Mouse (Mus musculus): ENCODE results near the gene Arhgap31.
"Not testable (repeated sequence)": the region's sequence is repeated elsewhere in the genome, so short reads cannot be mapped to it uniquely, and the experiment has no call there.

The Arhgap31 gene

GRCm38 (mm10) chr16:38724974-38725373, 11.9 kb upstream of the Arhgap31 start:
- no peak for DNase-seq (ENCODE audit: low read depth)

GRCm38 (mm10) chr16:38724256-38724655, 11.2 kb upstream of the Arhgap31 start:
- no peak for DNase-seq (ENCODE audit: low read depth)

DNA sequence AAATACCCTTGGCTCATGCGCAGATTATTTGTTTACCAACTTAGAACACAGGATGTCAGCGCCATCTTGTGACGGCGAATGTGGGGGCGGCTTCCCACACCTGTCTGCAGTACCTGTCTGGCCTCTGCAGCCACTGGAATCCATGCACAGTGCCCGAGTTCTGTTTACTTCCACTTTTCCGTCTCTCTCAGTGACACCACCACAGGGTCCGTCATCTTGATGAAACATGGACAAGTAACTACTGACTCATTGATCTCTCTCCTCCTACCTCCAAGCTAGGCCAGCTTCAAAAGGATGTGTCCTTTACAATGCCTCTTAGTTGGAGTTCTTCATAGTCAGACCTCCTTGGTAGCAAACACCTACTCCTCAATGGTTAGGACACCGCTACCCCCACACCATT, 8.3 kb upstream of the Arhgap31 start:
- DNase-seq (ENCODE audit: low read depth), result peak; percentile 31

DNA sequence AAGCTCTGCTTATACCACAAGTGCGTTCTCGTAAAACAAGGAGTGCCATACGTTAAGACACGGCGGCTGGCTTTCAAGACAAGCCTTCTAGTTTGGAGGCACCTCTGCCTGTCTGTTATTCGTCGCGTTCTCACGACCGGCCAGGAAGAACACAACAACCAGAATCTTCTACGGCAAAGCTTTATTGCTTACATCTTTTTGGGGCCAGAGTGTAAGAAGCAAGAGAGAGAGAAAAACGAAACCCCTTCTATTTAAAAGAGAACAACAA, 1.1 kb upstream of the Arhgap31 start:
- DNase-seq (ENCODE audit: low read depth), result not testable (repeated sequence)

GRCm38 (mm10) chr16:38713404-38714258, 557 bp upstream of the Arhgap31 start:
- peak; percentile 76 for DNase-seq (ENCODE audit: low read depth)

- DNase-seq (ENCODE audit: low read depth), result peak; percentile 71
Observed at GRCm38 (mm10) chr16:38712105-38712504, 969 bp downstream of the Arhgap31 start.

GRCm38 (mm10) chr16:38711245-38711644, 1.8 kb downstream of the Arhgap31 start:
- DNase-seq (ENCODE audit: low read depth), result no peak

DNA sequence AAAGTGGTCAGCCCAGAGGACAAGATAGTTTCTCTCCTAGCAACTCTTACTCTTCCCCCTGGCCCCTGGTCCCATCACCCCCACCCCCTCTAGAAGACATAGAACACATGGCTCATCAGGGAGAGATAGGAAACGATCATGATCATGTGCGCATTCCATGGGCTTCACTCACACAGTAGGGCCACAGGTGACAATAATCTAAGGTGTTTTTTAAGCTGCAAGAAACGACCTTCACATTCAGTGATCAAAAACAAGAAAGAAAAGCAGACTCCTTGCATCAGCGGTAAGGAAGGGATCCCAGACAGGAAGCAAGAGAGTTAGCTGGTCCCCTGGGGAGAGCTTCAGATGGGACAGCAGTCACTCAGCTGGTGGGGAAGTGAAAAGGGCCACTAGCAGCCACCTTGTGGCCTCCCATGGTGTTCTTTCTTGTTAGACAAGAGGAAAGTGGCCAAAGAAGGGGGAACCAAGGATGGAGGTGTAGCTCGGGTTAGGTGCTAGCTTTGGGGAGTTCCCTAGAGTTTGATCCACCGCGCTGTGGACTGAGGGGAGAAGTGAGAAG, 4.0 kb downstream of the Arhgap31 start:
- no peak for DNase-seq (ENCODE audit: low read depth)

DNA sequence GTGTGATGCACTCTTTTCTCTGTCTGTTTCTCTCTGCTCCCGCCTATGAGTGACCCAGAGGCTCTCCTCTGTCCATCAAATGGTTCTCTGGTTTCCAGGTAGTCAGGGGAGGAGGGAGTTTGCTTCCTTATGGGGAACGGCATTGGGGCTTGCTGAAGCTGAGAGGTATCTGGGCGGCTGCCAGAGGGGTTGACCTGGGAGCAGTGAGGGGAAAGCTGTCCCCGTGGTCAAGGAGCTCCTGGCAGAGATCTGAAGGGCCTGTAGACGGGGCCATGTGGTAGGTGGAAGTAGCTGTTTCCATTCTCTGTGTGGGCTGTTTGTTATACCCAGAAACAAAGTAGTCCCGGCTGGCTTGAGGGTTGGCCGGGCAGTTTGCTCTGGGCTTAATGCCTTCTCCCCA, 6.3 kb downstream of the Arhgap31 start:
- no peak for DNase-seq (ENCODE audit: low read depth)

DNA sequence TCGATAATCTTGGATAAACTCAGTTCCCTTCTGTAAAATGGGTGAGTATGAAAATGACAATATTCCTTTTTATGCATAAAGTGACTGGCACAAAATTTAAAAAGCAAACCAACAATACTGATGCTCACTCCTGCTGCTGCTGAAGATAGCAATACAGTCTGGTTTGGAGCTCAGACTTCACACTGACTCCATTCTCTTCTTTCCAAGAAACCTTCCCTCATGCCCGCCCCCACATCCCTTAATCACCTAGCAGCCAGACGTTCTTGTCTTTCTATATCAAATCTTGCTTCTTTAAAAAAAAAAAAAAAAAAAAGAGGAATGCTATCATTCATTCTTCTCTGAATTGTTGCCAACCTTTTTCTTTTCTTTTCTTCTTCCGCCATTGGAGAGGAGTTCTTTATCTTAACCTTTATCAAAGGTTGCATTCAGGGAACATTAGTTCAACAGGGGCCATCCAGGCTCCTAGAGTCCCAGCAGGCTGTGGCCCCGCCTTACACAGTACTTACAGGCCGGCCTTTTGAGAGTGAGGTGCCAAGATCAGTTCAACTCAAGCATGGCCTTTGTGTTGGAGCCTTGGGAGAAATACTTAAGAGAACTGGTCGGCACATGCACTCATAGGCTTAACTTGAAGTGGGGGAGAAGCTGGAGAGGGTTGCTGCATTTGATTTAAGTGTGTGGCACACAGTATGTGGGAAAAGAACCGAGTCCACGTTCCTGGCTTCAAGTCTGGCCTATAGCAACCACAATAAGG, 7.4 kb downstream of the Arhgap31 start:
- DNase-seq (ENCODE audit: low read depth), result no peak

DNA sequence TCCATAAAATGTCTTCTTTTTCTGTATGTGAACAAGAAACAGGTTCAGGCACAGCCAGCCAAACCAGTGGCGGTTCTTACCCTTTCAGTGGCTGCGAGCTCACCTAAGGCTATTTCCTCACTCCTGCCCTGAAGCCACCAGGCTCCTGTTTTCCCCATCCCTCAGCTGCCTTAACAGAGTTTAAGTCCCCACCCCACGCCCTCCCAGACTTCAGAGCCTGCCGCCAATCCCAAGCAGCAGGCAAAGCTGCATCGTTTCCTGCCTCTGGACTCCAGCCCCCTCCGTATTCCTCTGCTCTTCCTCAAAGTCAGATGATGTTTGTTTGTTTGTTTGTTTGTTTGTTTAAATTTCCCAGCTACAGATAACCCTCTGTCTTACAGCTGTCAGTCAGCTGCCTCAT, 9.6 kb downstream of the Arhgap31 start:
- no peak for DNase-seq (ENCODE audit: low read depth)

GRCm38 (mm10) chr16:38702316-38702715, 10.8 kb downstream of the Arhgap31 start:
- no peak for DNase-seq (ENCODE audit: low read depth)

DNA sequence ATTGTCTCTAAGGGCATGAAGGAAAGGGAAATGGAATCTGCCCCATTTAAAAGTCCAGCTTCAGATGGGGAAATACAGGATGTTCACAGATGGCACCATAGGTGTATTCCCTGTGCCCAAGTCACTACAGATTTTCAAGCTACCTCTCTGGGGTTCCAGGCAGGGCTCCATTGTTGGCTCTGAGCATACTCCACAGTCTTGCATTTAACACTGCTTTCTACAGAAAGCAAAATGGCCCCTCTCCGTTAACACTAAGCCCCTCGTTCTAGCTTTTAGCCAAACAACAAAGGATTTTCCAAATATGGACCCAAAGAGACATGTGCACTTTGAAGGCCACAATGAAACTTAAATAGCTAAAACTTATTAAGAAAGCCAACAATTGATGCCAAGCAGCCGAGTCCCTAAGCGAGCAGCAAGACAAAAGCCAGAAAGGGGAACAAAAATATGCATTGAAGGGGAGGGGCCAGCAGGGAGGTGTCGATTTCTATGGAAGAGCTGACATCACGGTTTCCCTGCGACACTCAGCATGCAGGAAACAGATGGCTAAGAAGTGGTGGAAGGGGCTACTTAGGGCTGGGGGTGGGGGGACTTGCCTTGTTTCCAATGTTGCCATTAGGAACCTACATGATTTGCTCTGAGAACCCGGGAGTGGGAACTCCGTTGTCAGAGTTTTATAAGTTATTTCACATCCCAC, 11.4 kb downstream of the Arhgap31 start:
- no peak for DNase-seq (ENCODE audit: low read depth)

- DNase-seq (ENCODE audit: low read depth), result no peak
Observed at GRCm38 (mm10) chr16:38700392-38701162, 12.5 kb downstream of the Arhgap31 start.

DNA sequence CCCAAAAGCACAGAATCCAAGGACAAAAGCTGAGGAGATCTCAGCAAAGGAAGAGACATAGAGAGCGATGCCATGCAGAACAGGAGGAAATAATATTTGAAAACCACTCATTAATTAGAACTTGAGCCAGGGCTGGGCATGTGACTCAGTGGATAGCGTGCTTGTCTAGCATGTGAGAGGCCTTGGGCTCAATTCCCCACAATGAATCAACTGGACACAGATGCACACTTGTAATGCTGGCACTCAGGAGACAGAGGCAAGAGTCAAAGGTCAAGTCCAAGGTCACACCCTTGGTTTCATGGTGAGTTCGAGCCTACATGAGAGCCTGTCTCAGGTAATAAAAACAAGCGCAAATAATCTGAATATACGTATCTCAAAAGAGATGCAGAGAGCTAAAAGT, 15.5 kb downstream of the Arhgap31 start:
- no peak for DNase-seq (ENCODE audit: low read depth)

- DNase-seq (ENCODE audit: low read depth), result no peak
Observed at GRCm38 (mm10) chr16:38695557-38695956, 17.5 kb downstream of the Arhgap31 start.

- DNase-seq (ENCODE audit: low read depth), result no peak
Observed at GRCm38 (mm10) chr16:38694906-38695540, 18.1 kb downstream of the Arhgap31 start.

GRCm38 (mm10) chr16:38690501-38690900, 22.6 kb downstream of the Arhgap31 start:
- DNase-seq (ENCODE audit: low read depth), result no peak

DNA sequence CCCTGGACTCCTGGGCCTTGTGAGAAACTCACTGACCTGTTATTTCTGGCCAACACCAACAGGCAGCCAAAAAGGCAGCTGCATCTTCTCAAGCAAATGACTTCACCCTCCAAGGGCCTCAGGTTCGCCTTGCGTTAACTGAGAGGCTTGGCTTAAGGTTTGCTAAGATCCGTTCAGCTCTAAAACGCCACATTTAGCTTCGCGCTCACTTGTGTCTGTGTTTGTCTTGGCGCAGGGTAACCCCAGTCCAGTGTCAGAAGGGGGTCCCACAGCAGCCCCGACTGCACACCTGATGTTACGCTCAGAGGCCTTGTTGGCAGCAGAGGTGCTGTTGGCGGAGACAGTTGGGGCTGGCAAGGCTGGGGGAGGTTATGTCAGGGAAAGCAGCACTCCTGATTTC, 23.3 kb downstream of the Arhgap31 start:
- no peak for DNase-seq (ENCODE audit: low read depth)

DNA sequence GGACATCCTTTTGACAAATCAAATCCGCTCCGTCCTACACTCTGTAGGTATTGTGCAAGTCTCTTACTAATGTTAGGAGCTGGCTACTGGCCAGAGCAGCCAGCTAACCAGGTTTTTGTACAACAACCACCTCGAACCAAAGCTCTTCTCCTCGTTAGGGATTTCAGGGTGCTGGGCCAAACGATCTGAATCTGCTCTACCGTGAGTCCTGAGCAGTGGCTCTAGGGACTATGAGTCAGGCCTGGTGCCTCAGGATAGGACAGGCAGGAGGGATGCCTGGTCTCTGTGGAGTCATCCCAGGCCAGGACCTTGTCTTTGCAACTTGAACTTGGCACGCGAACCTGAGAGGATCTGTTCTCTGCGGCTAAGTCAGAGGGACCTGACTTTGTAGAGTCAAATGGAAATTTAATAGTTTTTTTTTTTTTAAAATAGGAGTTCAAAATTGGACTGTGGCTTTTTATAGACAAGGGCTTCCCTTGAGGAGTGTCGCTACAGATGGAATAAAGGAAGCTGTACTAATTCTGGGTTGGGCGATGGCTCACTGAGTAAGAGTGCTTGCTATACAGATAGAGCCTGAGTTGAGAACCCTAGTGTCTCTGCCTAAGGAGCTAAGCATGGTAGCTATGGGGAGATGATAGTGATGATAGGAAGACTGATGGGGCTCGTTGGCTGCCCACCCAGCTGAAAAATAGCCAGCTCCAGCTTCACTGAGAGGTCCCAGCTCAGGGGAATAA, 24.4 kb downstream of the Arhgap31 start:
- DNase-seq (ENCODE audit: low read depth), result no peak

- DNase-seq (ENCODE audit: low read depth), result no peak
Observed at GRCm38 (mm10) chr16:38687673-38688072, 25.4 kb downstream of the Arhgap31 start.

Data from naive thymus-derived CD4-positive, alpha-beta T cell, adult 2 months (primary cell).